Mouse (Mus musculus): ENCODE data around the gene Wdr48. TPM values are rescaled to one million over a fixed set of nuclear protein-coding genes. Genes with fewer than 3 reads are reported as not detected.

The Wdr48 gene
- polyA plus RNA-seq (2015; fragmentation: Nextera tagmentation; extraction: Ambion mirVana) = 85.2 and 89.8 TPM in 2 replicates

DNA sequence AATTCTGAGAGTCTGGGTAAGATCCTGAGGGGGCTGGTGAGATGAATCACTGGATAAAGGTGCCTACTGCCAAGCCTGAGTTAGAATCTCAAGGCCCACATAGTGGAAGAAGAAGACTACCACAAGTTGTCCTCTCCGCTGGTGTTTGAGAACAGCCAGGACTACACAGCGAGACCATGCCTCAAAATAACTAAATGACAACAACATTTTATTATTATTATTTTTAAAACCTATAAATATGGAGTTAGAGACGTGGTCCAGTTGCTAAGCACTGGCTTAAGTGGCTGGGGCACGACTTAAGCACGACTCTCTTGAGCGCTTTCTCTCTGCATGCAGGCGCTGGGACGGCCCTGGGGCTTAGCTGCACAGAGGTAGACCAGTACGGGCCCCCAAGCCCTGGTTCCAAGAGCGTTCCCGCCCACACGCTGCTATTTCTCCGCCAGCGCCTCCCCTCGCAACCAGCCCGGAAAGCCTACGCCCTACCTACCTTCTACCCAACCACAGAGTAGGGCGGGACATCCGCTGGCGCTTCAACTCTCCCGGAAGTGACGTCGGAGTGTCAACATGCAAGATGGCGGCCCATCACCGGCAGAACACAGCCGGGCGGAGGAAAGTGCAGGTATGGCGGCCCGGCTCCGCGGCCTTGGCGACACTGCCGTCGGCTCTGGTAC is at the start of gene Wdr48:
Wdr48 (plus strand) TSS at position 540 of the 671 bp plus-strand sequence.
- 4% methylated on average over 34 of the region's 34 CpGs for WGBS
- Histone ChIP-seq H3K4me2 (ENCODE audit: low read length) (peak within 1 kb of the TSS; percentile 98), H3K27ac (ENCODE audit: low read length) (peak within 1 kb of the TSS; percentile 91), H3K4me1 (replicated peaks; ENCODE audit: control insufficient read depth, insufficient read depth, low read length) (peaks cover 15% of the 10 kb centered on the region), H3K9ac (replicated peaks; ENCODE audit: low read depth, low read length) (peak within 1 kb of the TSS; percentile 88), H3K36me3 (ENCODE audit: control insufficient read depth, insufficient read depth) (no peaks in the 10 kb centered on the region), H3K4me3 (replicated peaks; ENCODE audit: low read length) (peak within 1 kb of the TSS; percentile 86), H3K9me3 (ENCODE audit: control insufficient read depth, low read length) (no peaks in the 10 kb centered on the region), H3K27me3 (replicated peaks; ENCODE audit: control insufficient read depth, insufficient read depth, low read length) (no peaks in the 10 kb centered on the region)
- peak; percentile 99 for ATAC-seq

GRCm38 (mm10) chr9:119847187-119847586 is 47.5 kb upstream of the Wdr48 start:
- no peaks in the 10 kb centered on the region for H3K36me3 ChIP-seq (ENCODE audit: control insufficient read depth, insufficient read depth)
- H3K27ac ChIP-seq (ENCODE audit: low read length) = no peak overlapping the region
- H3K4me1 ChIP-seq (replicated peaks; ENCODE audit: control insufficient read depth, insufficient read depth, low read length) = peaks cover 32% of the 10 kb centered on the region
- H3K4me3 ChIP-seq (replicated peaks; ENCODE audit: low read length) = no peak overlapping the region
- H3K9ac ChIP-seq (replicated peaks; ENCODE audit: low read depth, low read length) = no peak overlapping the region
- no peak overlapping the region for H3K4me2 ChIP-seq (ENCODE audit: low read length)
- 57% methylated on average over 6 of the region's 6 CpGs for WGBS
- no peaks in the 10 kb centered on the region for H3K27me3 ChIP-seq (replicated peaks; ENCODE audit: control insufficient read depth, insufficient read depth, low read length)
- peak; percentile 27; the same call in 1 of the 2 replicates for ATAC-seq
- no peaks in the 10 kb centered on the region for H3K9me3 ChIP-seq (ENCODE audit: control insufficient read depth, low read length)

- 29% methylated on average over 7 of the region's 7 CpGs for WGBS
These were observed 46.0 kb upstream of the Wdr48 start for GRCm38 (mm10) chr9:119848671-119849070.

GRCm38 (mm10) chr9:119849214-119849613 is 45.5 kb upstream of the Wdr48 start:
- H3K9ac ChIP-seq (replicated peaks; ENCODE audit: low read depth, low read length) = no peak overlapping the region
- peak overlapping the region; percentile 57 for H3K27ac ChIP-seq (ENCODE audit: low read length)
- no peaks in the 10 kb centered on the region for H3K27me3 ChIP-seq (replicated peaks; ENCODE audit: control insufficient read depth, insufficient read depth, low read length)
- no peaks in the 10 kb centered on the region for H3K36me3 ChIP-seq (ENCODE audit: control insufficient read depth, insufficient read depth)
- 10% methylated on average over 8 of the region's 8 CpGs for WGBS
- H3K4me3 ChIP-seq (replicated peaks; ENCODE audit: low read length) = no peak overlapping the region
- no peak overlapping the region for H3K4me2 ChIP-seq (ENCODE audit: low read length)
- H3K9me3 ChIP-seq (ENCODE audit: control insufficient read depth, low read length) = no peaks in the 10 kb centered on the region
- peaks cover 30% of the 10 kb centered on the region for H3K4me1 ChIP-seq (replicated peaks; ENCODE audit: control insufficient read depth, insufficient read depth, low read length)
- peak; percentile 69 for ATAC-seq

More at GRCm38 (mm10) chr9:119848671-119849070, 46.0 kb upstream of the Wdr48 start:
- Histone ChIP-seq H3K4me2 (ENCODE audit: low read length) (no peak overlapping the region), H3K9me3 (ENCODE audit: control insufficient read depth, low read length) (no peaks in the 10 kb centered on the region), H3K4me3 (replicated peaks; ENCODE audit: low read length) (no peak overlapping the region), H3K4me1 (replicated peaks; ENCODE audit: control insufficient read depth, insufficient read depth, low read length) (peaks cover 30% of the 10 kb centered on the region), H3K9ac (replicated peaks; ENCODE audit: low read depth, low read length) (no peak overlapping the region), H3K27ac (ENCODE audit: low read length) (peak overlapping the region; percentile 57), H3K27me3 (replicated peaks; ENCODE audit: control insufficient read depth, insufficient read depth, low read length) (no peaks in the 10 kb centered on the region), H3K36me3 (ENCODE audit: control insufficient read depth, insufficient read depth) (no peaks in the 10 kb centered on the region)
- ATAC-seq = peak; percentile 38

GRCm38 (mm10) chr9:119852347-119853030 is 42.2 kb upstream of the Wdr48 start:
- Histone ChIP-seq H3K4me3 (replicated peaks; ENCODE audit: low read length) (no peak overlapping the region), H3K9ac (replicated peaks; ENCODE audit: low read depth, low read length) (no peak overlapping the region), H3K27ac (ENCODE audit: low read length) (peak overlapping the region; percentile 71), H3K4me1 (replicated peaks; ENCODE audit: control insufficient read depth, insufficient read depth, low read length) (peaks cover 22% of the 10 kb centered on the region), H3K27me3 (replicated peaks; ENCODE audit: control insufficient read depth, insufficient read depth, low read length) (no peaks in the 10 kb centered on the region), H3K9me3 (ENCODE audit: control insufficient read depth, low read length) (no peaks in the 10 kb centered on the region), H3K36me3 (ENCODE audit: control insufficient read depth, insufficient read depth) (no peaks in the 10 kb centered on the region), H3K4me2 (ENCODE audit: low read length) (no peak overlapping the region)
- ATAC-seq = peak; percentile 60
- 60% methylated on average over 10 of the region's 10 CpGs for WGBS

DNA sequence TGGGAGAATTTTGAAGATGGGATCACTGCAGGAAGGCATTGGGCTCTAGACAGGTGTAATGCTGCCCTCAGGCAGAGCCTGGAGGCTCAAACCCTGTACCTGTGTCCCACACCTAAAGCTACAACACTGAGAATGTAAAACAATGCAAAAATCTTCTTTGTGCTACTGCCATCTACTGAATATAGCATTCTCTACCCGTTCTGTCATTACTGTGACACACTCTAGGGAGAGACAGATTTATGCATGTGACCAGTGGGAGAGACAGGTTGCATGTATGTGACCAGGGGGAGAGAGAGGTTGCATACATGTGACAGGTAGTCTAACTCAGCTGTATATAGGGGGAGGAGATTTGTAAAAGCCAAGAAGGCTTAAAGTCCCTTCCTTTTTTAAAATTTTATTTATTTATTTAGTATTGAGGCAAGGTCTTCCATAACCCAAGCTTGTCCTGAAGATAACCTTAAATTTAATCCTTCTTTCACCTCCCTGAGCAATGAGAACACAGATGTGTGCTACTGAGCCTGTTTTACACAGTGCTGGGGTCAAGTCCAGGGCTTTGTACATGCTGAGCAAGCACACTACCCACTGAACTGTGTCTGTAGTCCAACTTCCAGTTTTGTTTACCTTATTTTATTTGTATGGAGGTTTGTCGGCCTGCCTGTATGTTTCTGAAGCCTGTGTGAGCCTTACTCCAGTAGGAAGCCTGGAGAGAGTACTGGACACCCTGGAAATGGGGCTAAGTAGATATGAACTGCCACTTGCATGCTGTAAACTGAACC is 41.4 kb upstream of the Wdr48 start:
- no peaks in the 10 kb centered on the region for H3K27me3 ChIP-seq (replicated peaks; ENCODE audit: control insufficient read depth, insufficient read depth, low read length)
- peak overlapping the region; percentile 71 for H3K27ac ChIP-seq (ENCODE audit: low read length)
- no peaks in the 10 kb centered on the region for H3K9me3 ChIP-seq (ENCODE audit: control insufficient read depth, low read length)
- H3K4me2 ChIP-seq (ENCODE audit: low read length) = no peak overlapping the region
- no peaks in the 10 kb centered on the region for H3K36me3 ChIP-seq (ENCODE audit: control insufficient read depth, insufficient read depth)
- H3K9ac ChIP-seq (replicated peaks; ENCODE audit: low read depth, low read length) = no peak overlapping the region
- no peak overlapping the region for H3K4me3 ChIP-seq (replicated peaks; ENCODE audit: low read length)
- ATAC-seq = no peak
- H3K4me1 ChIP-seq (replicated peaks; ENCODE audit: control insufficient read depth, insufficient read depth, low read length) = peaks cover 18% of the 10 kb centered on the region
- 78% methylated on average over 2 of the region's 2 CpGs for WGBS

- Histone ChIP-seq H3K9me3 (ENCODE audit: control insufficient read depth, low read length) (no peaks in the 10 kb centered on the region), H3K36me3 (ENCODE audit: control insufficient read depth, insufficient read depth) (no peaks in the 10 kb centered on the region), H3K27me3 (replicated peaks; ENCODE audit: control insufficient read depth, insufficient read depth, low read length) (no peaks in the 10 kb centered on the region), H3K27ac (ENCODE audit: low read length) (no peak overlapping the region), H3K4me1 (replicated peaks; ENCODE audit: control insufficient read depth, insufficient read depth, low read length) (peaks cover 10% of the 10 kb centered on the region), H3K9ac (replicated peaks; ENCODE audit: low read depth, low read length) (no peak overlapping the region), H3K4me2 (ENCODE audit: low read length) (no peak overlapping the region), H3K4me3 (replicated peaks; ENCODE audit: low read length) (no peak overlapping the region)
- no peak for ATAC-seq
- 70% methylated on average over 8 of the region's 8 CpGs for WGBS
These were observed 40.5 kb upstream of the Wdr48 start for GRCm38 (mm10) chr9:119854170-119854569.

GRCm38 (mm10) chr9:119887144-119887901 is 7.4 kb upstream of the Wdr48 start:
- Histone ChIP-seq H3K27ac (ENCODE audit: low read length) (no peak overlapping the region), H3K36me3 (ENCODE audit: control insufficient read depth, insufficient read depth) (no peaks in the 10 kb centered on the region), H3K9me3 (ENCODE audit: control insufficient read depth, low read length) (no peaks in the 10 kb centered on the region), H3K4me1 (replicated peaks; ENCODE audit: control insufficient read depth, insufficient read depth, low read length) (peaks cover 12% of the 10 kb centered on the region), H3K4me2 (ENCODE audit: low read length) (no peak overlapping the region), H3K9ac (replicated peaks; ENCODE audit: low read depth, low read length) (no peak overlapping the region), H3K27me3 (replicated peaks; ENCODE audit: control insufficient read depth, insufficient read depth, low read length) (no peaks in the 10 kb centered on the region), H3K4me3 (replicated peaks; ENCODE audit: low read length) (no peak overlapping the region)
- ATAC-seq = no peak
- 82% methylated on average over 4 of the region's 4 CpGs for WGBS

Measured in forebrain, embryonic 16.5 days (tissue).